Mouse (Mus musculus) forelimb bud, embryonic 11.5 days (tissue): ENCODE measurements at regions not wholly inside any gene's neighbourhood (a gene's known extent, or its start where the extent isn't known, plus 50 kb on each side); places are given as distances from the start of the nearest gene placed in this dataset.
"Not testable (repeated sequence)": the region's sequence is repeated elsewhere in the genome, so short reads cannot be mapped to it uniquely, and the experiment has no call there.

Experiments
- DNase-seq: peaks from one replicate; pipeline ENCODE4 v3.0.0-alpha.2; 2012; ENCODE audit warnings: low read depth, low spot score

DNA sequence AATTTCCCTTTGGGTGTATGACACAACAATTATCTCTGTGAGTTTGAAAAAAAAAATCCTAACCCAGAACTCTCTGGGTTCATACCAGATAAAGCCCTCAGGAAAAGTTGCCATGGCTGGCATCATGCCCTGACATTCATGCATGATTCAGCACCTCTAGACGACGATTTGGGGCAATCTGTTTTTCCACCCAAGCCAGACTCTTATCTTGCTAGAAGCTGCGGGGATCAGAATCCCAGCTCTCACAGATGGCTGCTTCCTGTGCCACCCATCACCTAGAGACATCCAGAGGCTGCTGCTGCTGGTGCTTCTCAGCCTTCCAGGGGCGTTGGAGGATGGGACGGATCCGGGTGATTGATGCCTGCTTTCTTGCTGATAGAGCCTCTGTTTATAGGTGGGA, 209.2 kb downstream of the Cd47 start:
- DNase-seq = no peak

GRCm38 (mm10) chr16:50010074-50010473, 209.7 kb downstream of the Cd47 start:
- no peak for DNase-seq

DNA sequence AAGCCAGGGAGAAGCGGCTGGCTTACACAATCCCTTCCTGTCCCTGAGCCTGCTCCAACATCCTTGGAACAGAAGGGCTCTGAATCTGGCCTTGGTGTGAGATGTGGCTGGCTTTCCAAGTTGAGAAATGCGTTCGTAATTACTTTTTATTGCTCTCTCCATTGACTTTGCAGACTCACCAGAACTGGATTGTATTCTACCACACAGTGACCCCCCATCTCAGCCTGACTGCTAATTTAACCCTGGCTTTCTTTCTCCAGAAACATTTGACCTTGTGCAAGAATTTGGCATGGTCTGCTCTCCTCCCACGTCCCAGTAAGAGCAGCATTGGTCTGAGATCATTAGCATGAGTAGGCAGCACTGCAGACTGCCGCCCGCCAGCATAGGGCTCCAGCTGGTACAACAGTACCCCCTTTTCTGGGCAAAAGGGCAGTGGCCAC, 210.2 kb downstream of the Cd47 start:
- DNase-seq = peak; percentile 14

- no peak for DNase-seq
These were observed 223.6 kb downstream of the Cd47 start for GRCm38 (mm10) chr16:50023885-50024284.

DNA sequence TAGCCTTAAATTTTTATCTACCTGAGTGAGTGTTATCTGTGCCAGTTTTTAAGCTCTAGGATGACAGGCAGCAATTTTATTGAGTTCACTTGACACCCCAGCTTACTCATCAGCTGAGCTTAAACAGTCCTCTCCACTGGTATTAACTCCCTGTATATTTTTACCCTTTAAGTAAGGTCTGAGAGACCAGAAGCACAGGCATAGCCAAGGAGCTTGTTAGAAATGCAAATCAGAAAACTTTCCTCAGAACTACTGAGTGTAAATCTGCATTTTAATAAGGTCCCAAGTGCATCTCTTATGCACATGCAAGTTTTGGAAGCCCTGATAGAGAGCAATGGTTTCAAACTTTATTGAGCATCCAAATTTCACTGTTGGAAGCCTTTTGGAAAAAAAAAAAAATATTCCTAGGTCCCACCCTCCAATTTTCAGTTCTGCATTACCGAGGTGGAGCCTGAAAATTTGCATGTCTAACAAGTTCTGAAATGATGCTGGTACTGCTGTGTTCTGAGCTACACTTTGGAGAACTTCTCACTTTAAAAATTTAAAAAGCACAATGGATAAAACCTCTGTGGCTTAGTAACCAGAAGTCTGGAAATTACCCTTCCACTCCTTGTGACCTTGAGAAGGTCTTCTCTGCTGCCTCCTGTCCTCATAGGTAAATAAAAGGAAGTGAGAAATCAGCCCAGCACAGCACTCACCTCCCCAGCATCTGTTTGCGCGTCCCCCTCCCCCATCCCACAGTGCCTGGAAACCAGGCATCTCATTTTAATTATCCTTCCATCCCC, 226.0 kb downstream of the Cd47 start:
- peak; percentile 48 for DNase-seq

DNA sequence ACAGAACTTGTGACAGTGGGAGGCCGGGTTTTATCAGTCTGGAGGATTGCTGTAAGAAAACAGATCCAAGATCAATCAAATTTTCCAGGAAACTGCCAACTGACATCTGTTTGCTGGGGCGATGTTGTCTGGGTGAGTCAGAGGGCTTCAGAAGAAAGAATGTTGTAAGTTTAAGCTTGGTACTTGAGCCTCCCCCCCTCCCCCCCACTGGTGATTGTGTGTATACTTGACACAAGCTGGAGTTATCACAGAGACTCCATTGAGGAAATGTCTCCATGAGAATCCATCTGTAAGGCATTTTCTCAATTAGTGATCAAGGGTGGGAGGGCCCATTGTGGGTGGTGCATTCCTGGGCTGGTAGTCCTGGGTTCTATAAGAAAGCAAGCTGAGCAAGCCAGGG, 226.9 kb downstream of the Cd47 start:
- no peak for DNase-seq

DNA sequence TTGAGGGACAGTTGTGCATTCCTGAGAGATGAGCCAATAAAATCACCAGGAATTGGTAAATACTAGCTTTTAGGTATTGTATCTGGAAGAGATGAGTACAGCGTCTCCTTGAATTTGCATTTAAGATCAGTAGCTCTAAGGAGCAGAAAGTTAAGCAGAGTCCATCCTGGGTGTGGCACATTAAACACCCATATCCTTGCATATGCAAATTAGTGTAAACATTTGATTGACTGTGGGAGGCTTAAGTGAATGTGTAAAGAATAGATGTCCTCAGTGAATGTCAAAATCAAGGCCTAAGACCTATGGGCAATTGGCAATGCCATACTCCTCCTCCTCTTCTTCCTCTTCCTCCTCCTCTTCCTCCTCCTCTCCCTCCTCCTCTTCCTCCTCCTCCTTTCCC, 229.4 kb downstream of the Cd47 start:
- DNase-seq = no peak

GRCm38 (mm10) chr16:50030355-50030754, 230.0 kb downstream of the Cd47 start:
- DNase-seq = not testable (repeated sequence)

GRCm38 (mm10) chr16:50030905-50031369, 230.6 kb downstream of the Cd47 start:
- DNase-seq = no peak

GRCm38 (mm10) chr16:50032798-50033197, 232.5 kb downstream of the Cd47 start:
- DNase-seq = no peak

GRCm38 (mm10) chr16:50036296-50036734, 236.0 kb downstream of the Cd47 start:
- no peak for DNase-seq

GRCm38 (mm10) chr16:50044103-50044502, 243.8 kb downstream of the Cd47 start:
- DNase-seq = no peak

- peak; percentile 59 for DNase-seq
These were observed 245.5 kb downstream of the Cd47 start for GRCm38 (mm10) chr16:50045552-50046547.

- no peak for DNase-seq
These were observed 263.2 kb downstream of the Cd47 start for GRCm38 (mm10) chr16:50063540-50063939.

DNA sequence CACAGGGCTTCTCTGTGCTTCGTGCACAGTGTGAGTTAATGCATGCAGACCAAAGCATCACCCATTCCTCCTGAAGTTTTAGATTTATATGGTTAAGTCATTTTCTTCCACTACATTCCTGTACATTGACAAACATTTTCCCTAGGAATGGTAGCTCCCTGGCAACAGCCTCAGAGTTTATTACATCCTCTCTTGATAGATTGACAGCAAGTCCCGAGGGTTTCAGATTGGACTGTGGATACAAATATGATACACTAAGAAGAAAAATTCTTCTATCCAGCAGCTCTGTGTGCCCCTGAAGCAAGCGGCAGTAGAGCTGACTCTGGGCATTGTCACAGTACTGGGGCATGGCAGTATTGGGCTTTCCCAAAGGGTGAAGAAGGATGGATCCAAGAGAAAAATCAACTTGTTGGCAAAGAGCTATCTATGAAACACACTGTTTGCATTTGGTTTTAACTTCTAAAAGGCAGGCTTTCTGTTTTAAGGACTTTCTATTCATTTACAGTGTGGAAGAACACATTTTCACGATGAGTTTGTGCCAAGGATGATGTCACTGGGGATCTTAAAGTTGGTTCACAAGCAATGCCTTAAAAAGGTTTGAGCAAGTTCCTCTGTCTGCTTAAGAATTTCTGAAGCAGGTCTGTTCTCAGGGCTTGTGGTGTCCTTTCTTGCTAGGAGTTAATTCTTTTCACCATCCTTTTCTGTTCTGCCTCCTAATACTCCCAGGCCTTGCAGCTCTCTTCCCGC, 265.2 kb downstream of the Cd47 start:
- no peak for DNase-seq

- no peak for DNase-seq
These were observed 268.7 kb downstream of the Cd47 start for GRCm38 (mm10) chr16:50069033-50069432.

DNA sequence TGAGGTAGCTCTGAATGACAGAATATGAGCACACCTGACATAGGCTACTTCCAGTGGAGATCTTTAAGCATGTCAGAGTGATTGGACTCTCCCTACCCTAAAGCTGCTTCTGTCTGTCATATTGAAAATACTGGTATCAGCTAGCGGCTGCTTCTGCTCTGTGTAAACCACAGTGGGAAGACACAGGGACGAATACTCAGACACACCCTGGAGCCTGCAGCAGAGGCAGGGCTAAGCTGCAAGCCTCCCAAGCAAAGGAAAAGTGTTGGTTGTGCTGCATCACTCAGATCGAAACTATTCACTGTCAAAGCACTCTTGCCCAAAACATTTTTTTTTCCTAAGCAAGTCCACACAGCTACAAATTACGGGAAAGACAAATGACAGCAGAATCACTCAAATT, 270.4 kb downstream of the Cd47 start:
- DNase-seq = no peak

DNA sequence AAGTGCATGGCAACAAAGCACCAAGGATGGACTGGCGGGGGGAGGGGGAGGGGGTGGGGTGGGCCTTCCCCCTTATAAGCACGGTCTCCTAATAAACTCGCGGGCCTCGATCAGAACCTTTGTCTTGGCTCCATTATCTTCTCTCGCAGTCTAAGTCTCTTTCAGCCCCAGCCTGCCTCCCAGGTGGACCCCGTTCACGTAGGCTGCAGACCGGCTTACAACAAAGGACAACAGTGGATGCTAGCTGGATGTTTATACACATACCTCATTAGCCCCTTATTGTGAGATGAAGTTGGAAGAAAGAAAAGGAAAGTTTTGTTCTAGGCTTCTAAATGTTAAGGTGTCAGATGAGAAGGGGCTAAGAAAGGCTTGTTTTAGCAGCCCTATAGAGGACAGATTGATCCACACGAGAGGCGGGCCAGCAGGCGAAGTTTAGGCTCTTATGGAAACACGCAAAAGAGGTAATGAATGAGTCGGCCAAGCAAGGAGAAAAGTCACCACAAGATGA, 272.6 kb downstream of the Cd47 start:
- no peak for DNase-seq

GRCm38 (mm10) chr16:50073979-50074378, 273.6 kb downstream of the Cd47 start:
- DNase-seq = no peak

DNA sequence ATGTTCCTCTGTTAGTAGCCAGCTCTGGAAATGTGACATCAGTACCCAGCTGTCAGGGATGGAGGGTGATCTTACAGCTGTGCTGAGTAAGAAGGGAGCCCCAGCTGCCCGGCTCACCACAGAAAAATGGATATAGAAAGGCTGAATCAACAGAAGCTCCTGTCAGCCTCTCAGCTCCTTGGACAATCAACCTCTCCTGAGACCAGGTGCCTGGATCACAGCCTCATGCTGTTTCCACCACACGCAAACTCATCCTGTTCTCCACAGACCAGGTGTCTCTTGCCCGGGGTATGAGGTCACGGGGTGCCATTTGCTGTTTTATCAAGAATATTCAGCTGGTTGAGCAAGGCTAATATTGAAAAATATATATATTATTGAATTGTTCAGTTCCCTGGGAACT, 275.3 kb downstream of the Cd47 start:
- no peak for DNase-seq

DNA sequence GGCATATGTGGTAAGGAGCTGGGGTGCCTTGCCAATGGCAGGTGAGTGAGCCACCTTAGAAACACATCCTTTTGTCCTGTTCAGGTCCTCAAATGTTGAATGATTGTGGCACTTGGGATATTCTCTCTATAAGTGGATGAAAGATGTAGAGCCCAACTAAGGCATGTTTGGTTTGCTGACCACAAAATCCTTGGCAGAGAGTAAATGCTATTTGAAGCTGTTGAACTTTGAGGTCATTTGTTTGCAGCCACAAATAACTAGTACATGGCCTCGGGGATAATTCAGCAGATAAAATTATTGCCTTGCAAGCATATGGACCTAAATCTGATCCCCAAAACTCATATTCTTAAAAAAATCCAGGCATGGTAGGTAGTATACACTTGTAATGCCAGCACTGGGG, 281.2 kb downstream of the Cd47 start:
- DNase-seq = no peak
